Mouse (Mus musculus) embryonic facial prominence, embryonic 14.5 days (tissue): Measurements from ENCODE around the gene Rnf141. TPM values are rescaled to one million over a fixed set of nuclear protein-coding genes. Genes with fewer than 3 reads are reported as not detected.

ENCODE experiments used
- ATAC-seq: fragments of 200-750 bp; cut with Nextera tagmentation; 2 replicates; pipeline ENCODE4 v1.8.0; 2017; ENCODE audit warnings: low read depth, moderate number of reproducible peaks, moderate TSS enrichment
- DNase-seq: peaks from one replicate; pipeline ENCODE4 v3.0.0-alpha.2; 2015; ENCODE audit warnings: low spot score
- H3K27ac ChIP-seq: fragments of 300-500 bp; sonication (generic); replicated peaks from 2 replicates; pipeline ENCODE4 v1.5.1; 2014; ENCODE audit warnings: low read depth, mild to moderate bottlenecking, low read length, moderate library complexity
- H3K27me3 ChIP-seq: fragments of 300-500 bp; sonication (generic); replicated peaks from 2 replicates; pipeline ENCODE4 v1.6.1; 2014; ENCODE audit warnings: low read length; ENCODE audit not compliant: control insufficient read depth, insufficient read depth
- H3K36me3 ChIP-seq: fragments of 300-500 bp; sonication (generic); 2 replicates; pipeline ENCODE4 v1.6.1; 2014; ENCODE audit warnings: low read length, mixed read lengths; ENCODE audit not compliant: control insufficient read depth, insufficient read depth
- H3K4me1 ChIP-seq: fragments of 300-500 bp; sonication (generic); 2 replicates; pipeline ENCODE4 v1.6.1; 2014; ENCODE audit warnings: antibody characterized with exemption, low read length; ENCODE audit not compliant: control insufficient read depth, insufficient read depth
- H3K4me2 ChIP-seq: fragments of 300-500 bp; sonication (generic); 2 replicates; pipeline ENCODE4 v1.6.1; 2014; ENCODE audit warnings: low read depth, mild to moderate bottlenecking, low read length, moderate library complexity, mixed read lengths
- H3K4me3 ChIP-seq: fragments of 300-500 bp; sonication (generic); 2 replicates; pipeline ENCODE4 v1.5.1; 2014; ENCODE audit warnings: low read depth, mild to moderate bottlenecking, low read length
- H3K9ac ChIP-seq: fragments of 300-500 bp; sonication (generic); 2 replicates; pipeline ENCODE4 v1.6.1; 2014; ENCODE audit warnings: low read depth, mild to moderate bottlenecking, low read length, moderate library complexity, mixed read lengths
- H3K9me3 ChIP-seq: fragments of 300-500 bp; sonication (generic); 2 replicates; pipeline ENCODE4 v1.6.1; 2016; ENCODE audit warnings: low read length; ENCODE audit not compliant: control insufficient read depth
- WGBS: fragments of 180-500 bp; shearing (Covaris S2); extraction: QIAGEN DNeasy Blood & Tissue Kit; methylation state at CpG from one replicate; pipeline ENCODE4 v1.1.7; 2014; 5-methylcytosine and 5-hydroxymethylcytosine counted together
- polyA plus RNA-seq: library from polyadenylated mRNA; unstranded; fragments of >200 nt; fragmentation: Nextera tagmentation; extraction: Ambion mirVana; gene quantifications from 2 replicates; pipeline ENCODE4 v1.2.1, GENCODE M21; 2014

Gene Rnf141
- polyA plus RNA-seq, 1 experiment from 2014 or later, result 30.2 TPM

DNA sequence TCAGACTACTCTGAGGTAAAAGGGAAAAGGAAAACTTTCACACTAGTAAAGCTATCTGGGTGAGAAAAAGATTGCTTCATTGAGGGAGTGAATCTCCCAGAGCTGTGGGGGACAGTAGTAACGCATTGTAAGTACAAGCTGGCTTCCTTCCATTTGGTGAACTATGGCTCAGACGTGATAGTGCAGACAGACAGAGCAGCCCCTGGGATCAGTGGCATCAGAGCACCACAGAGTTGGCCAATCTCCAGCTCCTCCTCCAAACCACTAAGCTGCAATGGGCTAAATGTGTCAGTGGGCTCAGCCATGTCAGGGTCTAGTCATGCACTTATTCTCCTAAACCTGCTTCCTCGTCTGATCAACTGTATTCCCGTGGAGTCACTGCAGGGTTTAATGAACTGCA is 20.7 kb downstream of the Rnf141 start:
- 64% methylated on average over 4 of the region's 4 CpGs for WGBS
- no peak overlapping the region for H3K9ac ChIP-seq
- H3K36me3 ChIP-seq, result peaks cover 20% of the 10 kb centered on the region; the same call in 1 of the 2 replicates
- no peak overlapping the region for H3K27ac ChIP-seq
- no peaks in the 10 kb centered on the region for H3K27me3 ChIP-seq
- ATAC-seq, result no peak
- peaks cover 13% of the 10 kb centered on the region for H3K4me1 ChIP-seq
- no peak overlapping the region for H3K4me2 ChIP-seq
- H3K9me3 ChIP-seq, result no peaks in the 10 kb centered on the region
- no peak overlapping the region for H3K4me3 ChIP-seq
- DNase-seq, result peak; percentile 57

- ATAC-seq (no peak), DNase-seq (no peak)
- no peak overlapping the region for H3K4me2 ChIP-seq
- H3K4me3 ChIP-seq, result no peak overlapping the region
- no peaks in the 10 kb centered on the region for H3K9me3 ChIP-seq
- H3K27me3 ChIP-seq, result no peaks in the 10 kb centered on the region
- H3K36me3 ChIP-seq, result peaks cover 20% of the 10 kb centered on the region; the same call in 1 of the 2 replicates
- H3K27ac ChIP-seq, result no peak overlapping the region
- peaks cover 13% of the 10 kb centered on the region for H3K4me1 ChIP-seq
- WGBS, result 77% methylated on average over 8 of the region's 8 CpGs
- H3K9ac ChIP-seq, result no peak overlapping the region
These were observed 21.2 kb downstream of the Rnf141 start for GRCm38 (mm10) chr7:110823076-110823475.

DNA sequence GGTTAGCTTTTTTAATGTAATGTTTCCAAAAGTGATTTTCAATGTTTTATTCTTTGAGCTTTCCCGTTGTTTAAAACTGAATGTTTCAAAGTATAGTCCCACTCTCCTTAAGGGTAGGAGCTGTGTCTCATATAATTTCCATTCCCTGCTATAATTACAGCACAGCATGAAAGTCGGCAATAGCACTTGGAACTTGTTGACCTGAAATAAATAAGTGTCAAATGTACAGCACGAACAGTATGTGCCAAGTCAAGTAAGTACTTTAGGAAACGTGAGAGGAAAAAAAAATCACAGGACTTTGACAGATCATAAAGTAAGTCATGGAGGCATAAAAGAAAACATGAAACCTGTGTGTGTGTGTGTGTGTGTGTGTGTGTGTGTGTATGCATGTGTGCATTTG is 22.2 kb downstream of the Rnf141 start:
- Histone ChIP-seq H3K9ac (no peak overlapping the region), H3K4me2 (no peak overlapping the region), H3K36me3 (peaks cover 20% of the 10 kb centered on the region; the same call in 1 of the 2 replicates), H3K9me3 (no peaks in the 10 kb centered on the region), H3K4me3 (no peak overlapping the region), H3K27me3 (no peaks in the 10 kb centered on the region), H3K4me1 (peaks cover 13% of the 10 kb centered on the region), H3K27ac (peak overlapping the region; percentile 57; the same call in 1 of the 2 replicates)
- 23% methylated on average over 4 of the region's 4 CpGs for WGBS
- ATAC-seq, result peak; percentile 60
- no peak for DNase-seq

DNA sequence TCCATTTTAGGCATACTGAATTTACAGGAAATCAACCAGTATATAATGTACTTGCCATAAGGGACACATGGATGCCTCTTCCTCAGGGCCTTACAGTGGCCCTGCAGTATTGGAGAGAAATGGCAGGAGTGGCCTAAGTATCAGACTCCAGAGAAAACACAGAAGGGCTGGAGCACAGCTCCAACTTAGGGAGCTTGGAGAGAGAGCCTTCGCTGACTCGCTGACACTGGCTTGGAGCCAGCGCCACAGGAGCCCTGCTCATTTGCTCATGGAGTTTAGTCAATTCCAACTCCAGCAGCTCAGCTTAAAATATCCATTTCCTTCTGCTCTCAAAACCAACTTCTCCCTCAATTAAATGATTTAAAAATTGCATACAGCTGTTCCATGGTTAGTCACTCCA is 22.6 kb downstream of the Rnf141 start:
- WGBS, result 22% methylated on average over 3 of the region's 3 CpGs
- Histone ChIP-seq H3K27me3 (no peaks in the 10 kb centered on the region), H3K9ac (no peak overlapping the region), H3K4me1 (peaks cover 13% of the 10 kb centered on the region), H3K36me3 (peaks cover 20% of the 10 kb centered on the region; the same call in 1 of the 2 replicates), H3K4me2 (no peak overlapping the region), H3K27ac (peak overlapping the region; percentile 57; the same call in 1 of the 2 replicates), H3K9me3 (no peaks in the 10 kb centered on the region), H3K4me3 (no peak overlapping the region)
- ATAC-seq, result peak; percentile 83
- peak; percentile 91 for DNase-seq

DNA sequence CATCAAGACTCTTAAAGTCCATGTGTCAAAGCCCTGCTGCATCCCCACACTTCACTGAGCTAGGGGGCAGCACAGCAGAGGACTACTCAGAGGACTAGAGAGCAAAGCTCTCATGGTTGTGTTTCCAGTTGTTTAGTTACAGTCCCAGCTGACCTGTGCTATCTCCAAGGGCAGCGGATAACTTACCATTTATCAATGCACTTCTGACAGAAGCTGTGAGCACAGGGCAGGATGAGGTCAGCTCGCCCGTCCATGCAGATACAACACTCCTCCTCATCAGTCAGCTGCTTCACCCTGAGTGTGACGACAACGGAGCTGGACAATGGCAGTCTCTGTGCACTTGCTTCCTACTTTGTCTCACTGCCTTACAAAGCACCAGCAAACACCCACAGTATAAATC is 23.2 kb downstream of the Rnf141 start:
- Histone ChIP-seq H3K4me2 (no peak overlapping the region), H3K4me1 (peaks cover 13% of the 10 kb centered on the region), H3K27me3 (no peaks in the 10 kb centered on the region), H3K27ac (peak overlapping the region; percentile 42; the same call in 1 of the 2 replicates), H3K4me3 (no peak overlapping the region), H3K9ac (no peak overlapping the region), H3K9me3 (no peaks in the 10 kb centered on the region), H3K36me3 (peaks cover 20% of the 10 kb centered on the region; the same call in 1 of the 2 replicates)
- ATAC-seq (0 out of 2 replicates have a peak, but pooled peaks have one; percentile 8), DNase-seq (no peak)
- 52% methylated on average over 5 of the region's 5 CpGs for WGBS

GRCm38 (mm10) chr7:110818787-110819350 is 25.4 kb downstream of the Rnf141 start:
- Histone ChIP-seq H3K4me3 (no peak overlapping the region), H3K4me2 (no peak overlapping the region), H3K9me3 (no peaks in the 10 kb centered on the region), H3K4me1 (peaks cover 13% of the 10 kb centered on the region), H3K36me3 (no peaks in the 10 kb centered on the region; the same call in 1 of the 2 replicates), H3K9ac (no peak overlapping the region), H3K27me3 (no peaks in the 10 kb centered on the region), H3K27ac (no peak overlapping the region)
- WGBS, result 82% methylated on average over 11 of the region's 11 CpGs
- no peak for DNase-seq
- ATAC-seq, result no peak

GRCm38 (mm10) chr7:110818206-110818605 is 26.1 kb downstream of the Rnf141 start:
- H3K9ac ChIP-seq, result no peak overlapping the region
- no peak for DNase-seq
- 83% methylated on average over 6 of the region's 6 CpGs for WGBS
- H3K27me3 ChIP-seq, result no peaks in the 10 kb centered on the region
- H3K4me1 ChIP-seq, result peaks cover 13% of the 10 kb centered on the region
- no peaks in the 10 kb centered on the region; the same call in 1 of the 2 replicates for H3K36me3 ChIP-seq
- H3K4me2 ChIP-seq, result no peak overlapping the region
- no peak overlapping the region for H3K4me3 ChIP-seq
- ATAC-seq, result no peak
- no peak overlapping the region for H3K27ac ChIP-seq
- no peaks in the 10 kb centered on the region for H3K9me3 ChIP-seq

- Histone ChIP-seq H3K4me1 (peaks cover under 1% of the 10 kb centered on the region; the same call in 1 of the 2 replicates), H3K27me3 (no peaks in the 10 kb centered on the region), H3K9ac (no peak overlapping the region), H3K27ac (no peak overlapping the region), H3K4me2 (no peak overlapping the region), H3K36me3 (peaks cover 5% of the 10 kb centered on the region; the same call in 1 of the 2 replicates), H3K9me3 (no peaks in the 10 kb centered on the region), H3K4me3 (no peak overlapping the region)
- ATAC-seq (peak; percentile 63), DNase-seq (peak; percentile 80)
- 39% methylated on average over 5 of the region's 5 CpGs for WGBS
These were observed 28.2 kb downstream of the Rnf141 start for GRCm38 (mm10) chr7:110816037-110816436.

- H3K4me3 ChIP-seq, result no peak overlapping the region
- no peaks in the 10 kb centered on the region; the same call in 1 of the 2 replicates for H3K4me1 ChIP-seq
- WGBS, result 81% methylated on average over 1 of the region's 1 CpGs
- H3K4me2 ChIP-seq, result no peak overlapping the region
- DNase-seq (no peak), ATAC-seq (no peak)
- peaks cover 5% of the 10 kb centered on the region; the same call in 1 of the 2 replicates for H3K36me3 ChIP-seq
- H3K9me3 ChIP-seq, result no peaks in the 10 kb centered on the region
- H3K9ac ChIP-seq, result no peak overlapping the region
- H3K27ac ChIP-seq, result no peak overlapping the region
- H3K27me3 ChIP-seq, result no peaks in the 10 kb centered on the region
These were observed 30.3 kb downstream of the Rnf141 start for GRCm38 (mm10) chr7:110813983-110814382.
